Mouse (Mus musculus) activated CD4-positive, CD25-positive, alpha-beta regulatory T cell, adult 4 months (primary cell): ENCODE results near the gene 2010003K11Rik. TPM values are rescaled to one million over a fixed set of nuclear protein-coding genes. Genes with fewer than 3 reads are reported as not detected.
"Not testable (repeated sequence)": the region's sequence is repeated elsewhere in the genome, so short reads cannot be mapped to it uniquely, and the experiment has no call there.

Experiments
- ATAC-seq: one replicate; pipeline ENCODE4 v1.8.0; 2017
- polyA plus RNA-seq, 2 experiments: library from polyadenylated mRNA; unstranded; fragments of 100-300 nt; shearing (Covaris generic); gene quantifications; one replicate each; pipeline ENCODE4 v1.2.1; 2017

2010003K11Rik gene
- polyA plus RNA-seq, 2 experiments from 2014 or later, result not detected

GRCm38 (mm10) chr19:4455071-4455800, 43.1 kb downstream of the 2010003K11Rik start:
- ATAC-seq, result no peak

DNA sequence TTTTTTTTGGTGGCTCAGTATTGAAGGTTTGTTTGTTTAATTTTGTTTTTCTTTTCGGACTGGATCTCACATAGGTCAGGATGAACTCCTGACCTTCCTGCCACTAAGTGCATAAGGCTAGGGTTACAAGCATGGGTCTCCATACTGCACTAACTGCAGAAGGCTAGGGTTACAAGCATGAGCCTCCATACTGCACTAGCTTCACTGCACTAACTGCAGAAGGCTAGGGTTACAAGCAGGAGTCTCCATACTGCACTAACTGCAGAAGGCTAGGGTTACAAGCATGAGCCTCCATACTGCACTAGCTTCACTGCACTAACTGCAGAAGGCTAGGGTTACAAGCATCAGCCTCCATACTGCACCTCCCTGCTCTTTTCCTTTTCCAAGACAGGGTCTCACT, 44.3 kb downstream of the 2010003K11Rik start:
- ATAC-seq, result not testable (repeated sequence)

GRCm38 (mm10) chr19:4452525-4452924, 45.9 kb downstream of the 2010003K11Rik start:
- no peak for ATAC-seq

GRCm38 (mm10) chr19:4451965-4452364, 46.4 kb downstream of the 2010003K11Rik start:
- ATAC-seq, result no peak

DNA sequence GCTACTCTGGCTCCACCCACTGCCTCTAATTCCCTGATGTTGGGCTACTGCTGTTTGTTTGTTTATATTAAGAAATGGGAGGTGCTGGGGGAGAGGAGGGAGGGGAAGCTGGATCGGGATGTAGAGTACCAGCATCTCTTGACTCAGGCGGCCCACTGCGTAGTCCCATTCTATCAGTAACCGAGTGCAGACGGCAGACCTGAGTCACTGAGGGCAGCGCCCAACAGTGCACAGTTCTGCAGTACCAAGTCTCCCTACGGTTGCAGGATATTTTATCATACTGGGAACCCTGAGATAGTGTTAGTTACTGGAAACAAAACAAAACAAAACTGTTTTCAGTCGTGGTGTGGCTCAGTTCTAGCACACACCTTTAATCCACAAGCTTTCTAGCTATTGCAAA, 47.3 kb downstream of the 2010003K11Rik start:
- ATAC-seq, result no peak

DNA sequence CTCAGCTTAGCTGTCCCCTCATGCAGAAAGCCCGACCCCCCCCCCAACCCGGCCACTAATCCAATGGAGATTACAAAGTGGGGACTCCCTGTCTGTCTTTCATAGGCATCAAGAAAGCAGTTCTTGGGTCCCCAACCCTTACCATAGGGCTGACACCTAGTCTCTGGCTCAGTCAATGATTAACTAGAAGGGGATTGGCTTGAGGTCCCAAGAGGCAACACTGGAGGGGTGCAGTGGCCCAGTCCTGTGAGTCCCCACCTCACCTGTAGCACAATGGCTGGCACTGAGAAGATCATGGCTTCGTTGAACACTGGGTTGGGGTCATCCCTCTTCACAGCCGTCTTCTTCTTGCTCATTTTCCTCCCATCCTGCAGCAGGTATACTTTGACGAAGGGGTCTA, 47.7 kb downstream of the 2010003K11Rik start:
- ATAC-seq, result no peak

GRCm38 (mm10) chr19:4449230-4449629, 49.2 kb downstream of the 2010003K11Rik start:
- ATAC-seq, result no peak

GRCm38 (mm10) chr19:4447445-4447844, 50.9 kb downstream of the 2010003K11Rik start:
- ATAC-seq, result no peak

Other genes with a start within 250 kb of the 2010003K11Rik start
- gene Ssh3, start 229.4 kb downstream of the 2010003K11Rik start, polyA plus RNA-seq, result 10 to 100 TPM in 1 of 2 experiments, 1 to 10 TPM in 1; 8.8 to 11.4 TPM
- 1 to 10 TPM; 1.5 to 2.1 TPM for gene Ankrd13d, start 215.4 kb downstream of the 2010003K11Rik start, polyA plus RNA-seq
- 100 to 1,000 TPM in 1 of 2 experiments, 10 to 100 TPM in 1; 83.4 to 101 TPM for gene Grk2, start 192.4 kb downstream of the 2010003K11Rik start, polyA plus RNA-seq
- 10 to 100 TPM; 54.9 to 68.6 TPM for gene Kdm2a, start 100.3 kb downstream of the 2010003K11Rik start, polyA plus RNA-seq
- gene Rhod, start 59.2 kb downstream of the 2010003K11Rik start, polyA plus RNA-seq, result 1 to 10 TPM; 1.9 to 3.2 TPM
- gene Syt12, start 21.1 kb downstream of the 2010003K11Rik start, polyA plus RNA-seq, result under 1 TPM in 1 of 2 experiments, not detected in 1; 0.14 TPM
- gene Pcx, start 11.9 kb upstream of the 2010003K11Rik start, polyA plus RNA-seq, result 1 to 10 TPM; 1.0 to 1.5 TPM
- under 1 TPM in 1 of 2 experiments, not detected in 1; 0.31 TPM for gene Lrfn4, start 117.1 kb upstream of the 2010003K11Rik start, polyA plus RNA-seq
- gene Rce1, start 127.1 kb upstream of the 2010003K11Rik start, polyA plus RNA-seq, result 10 to 100 TPM; 38.4 to 47.2 TPM
- gene Gm960, start 200.1 kb upstream of the 2010003K11Rik start, polyA plus RNA-seq, result not detected
- gene Sptbn2, start 212.6 kb upstream of the 2010003K11Rik start, polyA plus RNA-seq, result under 1 TPM; 0.11 to 0.17 TPM